Mouse (Mus musculus) midbrain, embryonic 10.5 days (tissue): Measurements from ENCODE around the gene Fez1. TPM values are rescaled to one million over a fixed set of nuclear protein-coding genes. Genes with fewer than 3 reads are reported as not detected.

Experiments
- DNase-seq: peaks from one replicate; pipeline ENCODE4 v3.0.0-alpha.2; 2017; ENCODE audit warnings: low spot score
- H3K27ac ChIP-seq: fragments of 300-500 bp; sonication (generic); replicated peaks from 2 replicates; pipeline ENCODE4 v1.5.1; 2016; ENCODE audit warnings: mild to moderate bottlenecking
- H3K27me3 ChIP-seq: fragments of 300-500 bp; sonication (generic); 2 replicates; pipeline ENCODE4 v1.6.1; 2016; ENCODE audit warnings: low read depth, mild to moderate bottlenecking; ENCODE audit not compliant: poor library complexity, severe bottlenecking
- H3K36me3 ChIP-seq: fragments of 300-500 bp; sonication (generic); 2 replicates; pipeline ENCODE4 v1.6.1; 2016; ENCODE audit warnings: mild to moderate bottlenecking, moderate library complexity
- H3K4me1 ChIP-seq: fragments of 300-500 bp; sonication (generic); 2 replicates; pipeline ENCODE4 v1.6.1; 2016
- H3K4me3 ChIP-seq: fragments of 300-500 bp; sonication (generic); 2 replicates; pipeline ENCODE4 v1.5.1; 2016; ENCODE audit warnings: mild to moderate bottlenecking, moderate library complexity
- H3K9me3 ChIP-seq: fragments of 300-500 bp; sonication (generic); replicated peaks from 2 replicates; pipeline ENCODE4 v1.6.1; 2016; ENCODE audit warnings: mild to moderate bottlenecking
- WGBS: fragments of 180-500 bp; shearing (Covaris S2); methylation state at CpG from one replicate; pipeline ENCODE4 v1.1.7; 2016; 5-methylcytosine and 5-hydroxymethylcytosine counted together
- polyA plus RNA-seq: library from polyadenylated mRNA; unstranded; fragments of >200 nt; fragmentation: Nextera tagmentation; extraction: Ambion mirVana; gene quantifications from 2 replicates; pipeline ENCODE4 v1.2.1, GENCODE M21; 2016

The Fez1 gene
- polyA plus RNA-seq, 1 experiment from 2014 or later, result 232 TPM

DNA sequence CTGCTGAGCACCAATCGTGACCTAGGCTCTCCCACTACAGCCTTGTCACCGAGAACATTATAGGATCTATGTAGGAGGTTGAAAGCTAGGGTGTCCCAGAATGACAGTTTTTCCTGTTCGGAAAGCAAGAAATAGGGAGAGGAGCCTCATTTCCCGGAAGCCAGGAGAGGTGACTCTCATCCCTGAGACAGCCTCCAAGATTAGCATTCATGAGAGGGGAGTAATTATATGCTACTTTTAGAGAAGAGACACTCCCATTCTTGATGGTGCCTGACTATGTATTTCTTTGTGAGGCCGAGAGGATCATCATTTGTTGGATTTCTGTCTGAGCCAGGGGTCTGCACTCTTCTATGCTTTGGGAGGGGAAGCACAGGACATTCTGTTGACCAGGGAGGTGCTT lies 60.0 kb downstream of the Fez1 start:
- H3K27me3 ChIP-seq, result no peaks in the 10 kb centered on the region
- H3K9me3 ChIP-seq, result no peaks in the 10 kb centered on the region
- H3K4me1 ChIP-seq, result peaks cover 19% of the 10 kb centered on the region
- H3K27ac ChIP-seq, result peak overlapping the region; percentile 70; the same call in 1 of the 2 replicates
- no peak for DNase-seq
- no peak overlapping the region for H3K4me3 ChIP-seq
- peaks cover 41% of the 10 kb centered on the region for H3K36me3 ChIP-seq
- 79% methylated on average over 5 of the region's 5 CpGs for WGBS

DNA sequence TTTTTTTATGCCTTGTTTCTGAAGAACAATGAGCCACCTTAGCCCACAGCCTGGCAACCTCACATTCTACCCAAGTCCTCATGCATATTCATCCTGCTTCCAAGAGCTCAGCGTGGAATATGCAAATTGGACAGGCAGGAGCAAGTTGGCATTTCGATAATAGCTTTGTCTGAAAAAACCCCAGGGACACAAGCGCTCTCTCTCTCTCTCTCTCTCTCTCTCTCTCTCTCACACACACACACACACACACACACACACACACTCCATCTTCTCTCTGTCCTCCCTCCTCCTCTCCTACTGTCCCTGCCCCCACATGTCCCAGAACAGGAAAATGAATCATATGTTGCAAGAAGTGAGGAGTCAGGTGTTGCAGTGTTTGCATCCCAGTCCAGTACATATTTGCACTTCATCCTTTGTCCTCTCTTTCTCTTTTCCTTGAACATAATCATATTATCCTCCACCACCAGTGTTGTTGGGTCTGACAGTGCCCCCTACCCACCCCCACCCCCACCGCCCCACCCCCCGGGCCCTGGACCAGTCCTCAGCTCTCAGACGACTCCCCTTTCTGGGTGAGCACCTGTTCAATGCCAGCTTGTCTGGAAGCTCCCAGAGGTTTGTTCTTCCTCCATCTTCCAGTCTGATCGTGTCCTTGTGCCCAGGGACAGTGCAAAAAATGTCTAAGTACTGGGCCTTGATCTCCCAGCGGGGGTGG lies 60.5 kb downstream of the Fez1 start:
- 46% methylated on average over 8 of the region's 8 CpGs for WGBS
- H3K27me3 ChIP-seq, result no peaks in the 10 kb centered on the region
- H3K27ac ChIP-seq, result peak overlapping the region; percentile 76
- H3K4me3 ChIP-seq, result no peak overlapping the region
- no peaks in the 10 kb centered on the region for H3K9me3 ChIP-seq
- peaks cover 36% of the 10 kb centered on the region for H3K36me3 ChIP-seq
- no peak for DNase-seq
- H3K4me1 ChIP-seq, result peaks cover 19% of the 10 kb centered on the region

DNA sequence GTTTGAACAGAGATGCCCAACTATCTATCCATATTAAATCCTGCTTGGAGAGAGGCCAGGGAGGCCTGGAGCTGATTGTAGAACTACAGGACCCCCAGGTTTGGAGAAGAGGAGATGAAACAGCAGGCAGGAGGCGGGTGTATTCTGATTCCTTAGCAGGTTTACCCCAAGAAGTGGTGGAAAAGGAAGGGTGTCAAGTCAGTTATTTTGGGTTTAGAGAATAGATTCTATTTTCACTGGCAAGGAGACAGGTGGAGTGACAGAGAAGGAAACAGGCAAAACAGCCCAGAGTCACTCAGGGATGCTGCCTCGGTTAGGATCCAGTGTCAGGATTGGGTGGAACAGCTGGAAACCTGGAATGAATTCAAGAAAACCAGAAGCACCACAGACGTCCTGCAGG lies 61.9 kb downstream of the Fez1 start:
- H3K9me3 ChIP-seq, result no peaks in the 10 kb centered on the region
- H3K36me3 ChIP-seq, result peaks cover 22% of the 10 kb centered on the region
- no peak overlapping the region for H3K27ac ChIP-seq
- no peak overlapping the region for H3K4me3 ChIP-seq
- no peaks in the 10 kb centered on the region for H3K27me3 ChIP-seq
- no peak for DNase-seq
- 76% methylated on average over 3 of the region's 3 CpGs for WGBS
- H3K4me1 ChIP-seq, result peaks cover 19% of the 10 kb centered on the region

DNA sequence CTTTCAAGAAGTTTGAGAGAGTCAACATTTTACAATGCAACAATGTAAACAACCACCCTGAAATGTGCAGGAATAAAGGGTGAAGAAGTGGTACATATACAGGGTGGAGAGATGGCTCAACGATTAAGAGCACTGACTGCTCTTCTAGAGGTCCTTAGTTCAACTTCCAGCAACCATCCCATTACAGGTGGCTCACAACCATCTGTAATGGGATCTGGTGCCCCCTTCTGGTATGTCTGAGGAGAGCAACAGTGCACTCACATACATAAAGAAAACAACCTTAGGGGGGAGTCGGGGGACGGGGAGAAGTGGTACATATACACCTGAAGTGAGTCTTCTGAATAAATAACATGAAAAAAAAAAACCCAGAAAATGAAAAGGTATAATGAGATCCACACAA lies 63.6 kb downstream of the Fez1 start:
- Histone ChIP-seq H3K27me3 (no peaks in the 10 kb centered on the region), H3K4me3 (no peak overlapping the region), H3K27ac (no peak overlapping the region), H3K9me3 (no peaks in the 10 kb centered on the region), H3K36me3 (peaks cover 5% of the 10 kb centered on the region), H3K4me1 (peaks cover 19% of the 10 kb centered on the region)
- DNase-seq, result no peak
- 68% methylated on average over 3 of the region's 3 CpGs for WGBS

DNA sequence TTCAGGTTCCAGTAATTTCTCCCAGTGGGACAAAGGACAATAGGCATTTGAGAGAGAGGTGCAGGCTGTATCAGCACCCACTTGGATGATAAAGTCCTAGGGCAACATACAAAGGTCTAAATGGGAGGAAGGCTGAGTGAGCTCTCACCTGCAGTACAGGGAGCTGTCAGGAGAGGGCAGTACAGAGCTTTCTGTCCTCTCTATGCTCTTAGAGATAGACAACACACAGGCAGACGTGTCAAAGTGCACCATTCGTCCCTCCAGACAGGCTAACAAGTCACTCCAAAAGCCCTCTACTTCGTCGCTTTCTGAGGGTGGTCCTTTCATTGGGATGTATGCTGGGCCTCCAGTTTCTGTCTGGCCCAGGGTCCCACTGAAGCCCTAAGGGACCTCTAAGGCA lies 68.9 kb downstream of the Fez1 start:
- WGBS, result 22% methylated on average over 4 of the region's 4 CpGs
- H3K4me1 ChIP-seq, result no peaks in the 10 kb centered on the region
- H3K27ac ChIP-seq, result no peak overlapping the region
- no peaks in the 10 kb centered on the region for H3K27me3 ChIP-seq
- peaks cover 45% of the 10 kb centered on the region for H3K36me3 ChIP-seq
- no peak overlapping the region for H3K4me3 ChIP-seq
- peak; percentile 72 for DNase-seq
- H3K9me3 ChIP-seq, result no peaks in the 10 kb centered on the region

DNA sequence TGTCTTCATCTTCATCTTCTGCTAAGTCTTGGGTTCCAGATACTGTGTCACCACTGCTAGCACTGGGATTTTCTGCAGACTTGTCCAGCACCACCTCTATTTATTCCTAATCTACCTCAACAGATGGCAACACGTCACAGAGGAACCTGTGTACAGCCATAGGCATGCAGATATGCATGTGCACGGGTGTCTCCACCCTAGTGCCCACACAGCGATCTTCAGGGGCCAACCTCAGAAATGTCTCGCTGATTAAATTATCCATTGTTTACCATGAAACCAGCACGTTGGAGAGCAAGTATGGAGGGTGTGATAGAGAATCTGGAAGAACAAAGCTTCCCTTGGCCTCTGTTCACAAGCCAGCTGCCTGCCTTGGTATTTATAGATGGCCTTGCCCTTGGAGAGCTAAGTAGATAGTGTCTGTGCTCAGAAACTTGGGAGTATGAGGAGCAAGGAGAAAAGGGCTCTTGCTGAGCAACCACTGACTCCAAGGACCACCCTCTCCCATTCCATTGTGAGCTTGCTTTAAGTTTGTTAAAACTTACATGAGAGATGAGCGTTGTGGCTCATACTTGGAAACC lies 71.8 kb downstream of the Fez1 start:
- H3K27ac ChIP-seq, result no peak overlapping the region
- peaks cover 55% of the 10 kb centered on the region for H3K36me3 ChIP-seq
- no peaks in the 10 kb centered on the region for H3K4me1 ChIP-seq
- no peaks in the 10 kb centered on the region for H3K9me3 ChIP-seq
- 81% methylated on average over 6 of the region's 6 CpGs for WGBS
- DNase-seq, result no peak
- no peaks in the 10 kb centered on the region for H3K27me3 ChIP-seq
- H3K4me3 ChIP-seq, result no peak overlapping the region

DNA sequence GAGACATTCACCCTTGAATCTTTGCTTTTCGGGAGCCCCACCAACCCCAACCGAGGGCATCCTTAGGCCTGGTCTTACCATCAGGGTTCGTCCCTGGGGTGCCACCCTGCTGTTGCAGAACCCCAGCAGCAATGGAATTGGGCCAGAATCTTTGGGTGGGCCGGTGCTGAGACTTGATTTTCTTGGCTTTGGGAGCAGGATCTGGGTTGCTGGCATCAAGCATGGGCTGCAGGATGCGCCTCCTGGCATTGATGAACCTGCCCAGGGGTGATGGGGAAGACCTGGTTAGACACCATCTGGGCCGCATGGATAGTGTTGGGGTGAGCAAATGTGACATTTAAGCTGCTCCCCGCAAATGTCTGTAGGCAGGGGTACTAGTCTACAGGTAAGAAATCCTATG lies 72.6 kb downstream of the Fez1 start:
- Histone ChIP-seq H3K9me3 (no peaks in the 10 kb centered on the region), H3K4me1 (no peaks in the 10 kb centered on the region), H3K27me3 (no peaks in the 10 kb centered on the region), H3K36me3 (peaks cover 62% of the 10 kb centered on the region), H3K27ac (no peak overlapping the region), H3K4me3 (no peak overlapping the region)
- no peak for DNase-seq
- WGBS, result 90% methylated on average over 7 of the region's 7 CpGs

DNA sequence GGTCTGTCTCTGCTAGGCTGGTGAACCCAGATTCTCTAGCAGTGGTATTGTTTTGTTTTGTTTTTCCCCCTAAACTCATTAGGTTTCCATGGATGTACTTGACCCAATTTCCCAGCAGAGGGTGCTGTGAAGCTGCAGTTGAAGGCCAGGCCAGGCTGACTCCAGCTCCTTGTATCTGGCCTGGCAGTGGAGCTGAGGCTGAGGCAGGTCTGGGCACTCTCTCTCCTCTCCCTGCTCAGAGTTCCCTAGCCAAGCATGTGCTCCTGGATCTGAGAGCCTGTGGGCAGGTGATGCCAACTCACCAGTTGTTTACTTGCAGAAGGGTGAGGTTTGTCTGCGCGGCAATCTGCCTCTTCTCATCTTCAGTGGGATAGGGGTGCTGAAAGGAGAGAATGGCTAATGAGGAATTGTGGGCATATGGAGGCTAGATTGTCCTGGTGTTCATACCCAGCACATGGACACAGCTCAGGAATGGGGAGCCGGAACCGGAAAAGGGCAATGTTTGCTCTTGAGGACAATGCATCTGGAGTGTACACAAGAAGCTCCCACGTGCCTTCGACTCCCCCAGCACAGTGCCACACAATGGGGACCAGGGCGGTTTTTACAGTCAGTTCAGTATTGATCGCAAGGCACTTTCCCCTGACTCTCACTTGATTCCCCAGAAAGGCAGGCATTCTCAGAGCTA lies 73.5 kb downstream of the Fez1 start:
- H3K36me3 ChIP-seq, result peaks cover 70% of the 10 kb centered on the region
- DNase-seq, result peak; percentile 60
- WGBS, result 71% methylated on average over 8 of the region's 8 CpGs
- no peaks in the 10 kb centered on the region for H3K9me3 ChIP-seq
- no peaks in the 10 kb centered on the region for H3K4me1 ChIP-seq
- H3K27me3 ChIP-seq, result no peaks in the 10 kb centered on the region
- H3K4me3 ChIP-seq, result no peak overlapping the region
- no peak overlapping the region for H3K27ac ChIP-seq

DNA sequence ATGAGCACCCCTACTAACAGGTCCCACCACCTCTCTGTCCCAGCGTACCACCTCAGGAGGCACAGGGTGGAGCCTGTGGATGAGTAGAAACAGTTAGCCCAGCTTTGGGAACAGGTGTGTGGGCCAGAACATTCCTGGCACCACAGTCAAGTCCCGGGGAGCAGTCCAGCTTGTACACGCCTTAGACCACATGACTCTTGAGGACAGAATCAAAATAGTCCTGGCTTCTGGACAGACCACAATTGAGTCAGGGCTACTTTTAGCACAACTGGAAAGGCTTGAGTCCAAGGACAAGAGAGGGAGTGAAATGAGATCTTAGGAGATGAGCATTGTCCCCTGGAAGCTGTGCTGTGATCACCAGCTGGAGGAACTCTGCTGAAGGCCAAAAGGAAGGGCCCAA lies 76.9 kb downstream of the Fez1 start:
- H3K4me3 ChIP-seq, result no peak overlapping the region
- H3K36me3 ChIP-seq, result peaks cover 71% of the 10 kb centered on the region
- WGBS, result 96% methylated on average over 3 of the region's 3 CpGs

DNA sequence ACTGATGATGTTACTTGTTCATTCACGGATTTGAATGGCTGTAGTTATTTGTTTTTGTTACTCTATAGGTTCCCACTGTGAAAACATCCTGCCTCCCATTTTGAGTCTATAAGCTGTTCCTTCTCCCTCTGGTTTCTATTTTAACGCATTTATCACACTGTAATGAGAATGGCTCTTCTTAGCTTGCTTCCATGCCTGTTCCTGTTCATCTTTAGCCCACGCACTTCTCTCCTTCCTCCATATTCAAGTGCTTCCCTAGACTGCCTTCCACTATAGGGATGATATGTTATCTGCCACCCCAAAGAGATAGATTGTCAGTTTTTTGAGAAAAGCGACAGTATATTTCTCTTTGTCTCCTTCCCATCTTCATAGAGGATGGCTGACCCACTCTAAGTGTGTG lies 78.8 kb downstream of the Fez1 start:
- no peaks in the 10 kb centered on the region for H3K4me1 ChIP-seq
- WGBS, result 89% methylated on average over 4 of the region's 4 CpGs
- H3K9me3 ChIP-seq, result no peaks in the 10 kb centered on the region
- H3K27me3 ChIP-seq, result no peaks in the 10 kb centered on the region
- no peak overlapping the region for H3K4me3 ChIP-seq
- no peak overlapping the region for H3K27ac ChIP-seq
- peaks cover 72% of the 10 kb centered on the region for H3K36me3 ChIP-seq
- no peak for DNase-seq

More for the DNA sequence above, 76.9 kb downstream of the Fez1 start:
- Histone ChIP-seq H3K27ac (no peak overlapping the region), H3K27me3 (no peaks in the 10 kb centered on the region), H3K4me1 (no peaks in the 10 kb centered on the region), H3K9me3 (no peaks in the 10 kb centered on the region)
- DNase-seq, result no peak

DNA sequence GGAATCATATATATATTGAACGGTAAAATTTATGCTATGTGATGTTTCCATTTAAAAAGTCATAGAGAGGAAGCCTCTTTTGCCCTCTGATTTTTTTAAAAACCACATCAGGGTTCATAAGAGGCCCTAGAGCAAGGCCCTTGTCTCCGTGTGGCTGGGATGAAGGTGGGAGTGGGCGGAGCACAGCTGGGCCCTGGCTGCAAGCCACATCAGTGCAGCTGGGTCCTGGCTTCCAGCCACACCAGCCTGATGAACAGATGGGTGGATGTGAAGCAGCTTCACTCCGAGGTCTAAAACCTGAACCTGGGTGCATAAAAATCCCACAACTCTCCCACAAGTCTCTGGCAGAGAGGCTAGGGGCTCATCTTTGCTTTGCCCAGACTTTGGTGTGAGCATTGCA lies 83.8 kb downstream of the Fez1 start:
- no peak for DNase-seq
- peaks cover 89% of the 10 kb centered on the region for H3K36me3 ChIP-seq
- peaks cover 10% of the 10 kb centered on the region for H3K4me1 ChIP-seq
- no peak overlapping the region for H3K4me3 ChIP-seq
- 87% methylated on average over 4 of the region's 4 CpGs for WGBS
- H3K27ac ChIP-seq, result no peak overlapping the region
- H3K27me3 ChIP-seq, result no peaks in the 10 kb centered on the region
- no peaks in the 10 kb centered on the region for H3K9me3 ChIP-seq

DNA sequence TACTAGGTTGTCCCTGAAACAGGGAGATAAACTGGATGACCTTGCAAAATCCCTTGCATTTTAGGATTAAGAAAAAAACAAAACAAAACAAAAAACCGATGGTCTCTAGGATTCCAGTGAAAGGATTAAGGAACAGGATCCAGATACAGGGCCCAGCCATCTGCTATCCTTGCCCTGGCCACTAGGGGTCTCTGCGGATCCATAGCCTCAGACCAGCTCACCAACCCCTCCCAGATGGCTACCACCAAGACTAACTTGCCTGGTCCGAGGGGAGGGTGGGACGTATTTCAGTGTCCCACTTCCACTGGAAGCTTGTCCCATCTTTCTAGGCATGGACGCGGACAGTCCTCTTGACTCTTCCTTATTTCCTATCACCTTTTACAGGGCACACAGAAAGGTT lies 94.7 kb downstream of the Fez1 start:
- DNase-seq, result peak; percentile 81
- no peaks in the 10 kb centered on the region for H3K9me3 ChIP-seq
- peaks cover 29% of the 10 kb centered on the region for H3K36me3 ChIP-seq
- peak overlapping the region; percentile 73 for H3K27ac ChIP-seq
- WGBS, result 3% methylated on average over 6 of the region's 6 CpGs
- peaks cover 37% of the 10 kb centered on the region for H3K4me1 ChIP-seq
- no peak overlapping the region for H3K4me3 ChIP-seq
- no peaks in the 10 kb centered on the region for H3K27me3 ChIP-seq

DNA sequence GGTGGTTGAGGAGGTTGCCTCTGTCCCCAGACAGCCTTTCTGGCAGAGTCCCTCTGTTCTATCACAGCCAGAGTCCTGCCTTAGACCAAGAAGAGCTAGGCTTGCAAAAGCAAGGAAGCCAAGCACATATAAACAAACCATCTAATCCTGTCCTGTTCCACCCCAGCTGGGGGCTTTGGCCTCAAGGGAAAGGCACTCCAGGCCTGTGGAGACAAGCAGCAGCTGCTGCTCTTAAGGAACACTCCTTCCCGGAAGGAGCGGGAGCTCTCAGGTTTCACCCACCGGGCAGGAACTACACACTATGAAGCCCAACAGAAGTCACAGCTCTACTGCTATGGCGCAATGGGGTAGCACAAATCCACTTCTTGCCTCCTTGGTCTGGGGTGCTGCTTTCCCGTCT lies 95.3 kb downstream of the Fez1 start:
- Histone ChIP-seq H3K4me1 (peaks cover 40% of the 10 kb centered on the region), H3K36me3 (peaks cover 33% of the 10 kb centered on the region), H3K27ac (peak overlapping the region; percentile 73), H3K4me3 (no peak overlapping the region), H3K27me3 (no peaks in the 10 kb centered on the region), H3K9me3 (no peaks in the 10 kb centered on the region)
- WGBS, result 47% methylated on average over 5 of the region's 5 CpGs
- DNase-seq, result no peak
